Mouse (Mus musculus): Measurements from ENCODE around the gene Cbx1.
"Not testable (repeated sequence)": the region's sequence is repeated elsewhere in the genome, so short reads cannot be mapped to it uniquely, and the experiment has no call there.

The Cbx1 gene

DNA sequence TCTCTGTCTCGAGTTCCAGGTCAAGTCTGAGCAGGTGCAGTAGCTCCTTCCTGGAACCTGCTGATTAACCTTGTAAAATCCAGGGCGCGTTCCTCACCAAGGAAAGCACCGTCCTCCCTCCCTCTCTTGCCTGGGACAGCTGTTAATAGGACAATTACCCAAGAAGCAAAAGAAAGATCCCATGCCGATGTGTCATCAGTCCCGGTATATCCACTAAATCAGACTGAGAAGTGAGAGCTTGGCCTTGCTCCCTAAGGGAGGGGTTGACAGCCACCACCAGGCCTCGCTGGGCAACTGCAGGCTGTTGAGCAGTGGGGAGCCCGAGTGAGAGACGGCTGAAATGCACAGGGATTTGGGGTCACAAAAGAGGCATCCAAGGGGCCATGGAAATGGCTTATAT lies 48.4 kb downstream of the Cbx1 start:
- peak in 1 of 2 experiments; percentile 31 for DNase-seq (ENCODE audit: low spot score in 2 of 2)

DNA sequence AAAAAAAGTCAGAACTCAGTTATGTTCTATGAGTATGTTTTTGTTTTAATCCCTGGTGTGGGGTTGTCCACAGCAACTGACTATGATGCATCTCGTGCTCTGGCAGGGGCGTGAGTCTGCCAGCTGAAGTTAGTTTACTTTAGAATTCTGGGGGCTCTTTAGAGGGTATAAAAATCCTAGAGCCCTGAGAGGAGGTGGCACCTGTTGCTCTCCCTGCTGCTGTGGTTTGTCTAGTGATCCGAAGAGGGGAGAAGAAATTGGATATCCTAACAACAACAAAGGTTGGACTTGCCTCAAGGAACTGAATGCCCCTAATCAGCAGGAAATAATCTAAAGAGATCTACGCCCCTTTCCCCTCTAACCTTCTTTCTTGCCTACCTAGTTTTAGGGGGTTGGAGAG lies 49.4 kb downstream of the Cbx1 start:
- no peak for DNase-seq (ENCODE audit: low spot score in 2 of 2)

DNA sequence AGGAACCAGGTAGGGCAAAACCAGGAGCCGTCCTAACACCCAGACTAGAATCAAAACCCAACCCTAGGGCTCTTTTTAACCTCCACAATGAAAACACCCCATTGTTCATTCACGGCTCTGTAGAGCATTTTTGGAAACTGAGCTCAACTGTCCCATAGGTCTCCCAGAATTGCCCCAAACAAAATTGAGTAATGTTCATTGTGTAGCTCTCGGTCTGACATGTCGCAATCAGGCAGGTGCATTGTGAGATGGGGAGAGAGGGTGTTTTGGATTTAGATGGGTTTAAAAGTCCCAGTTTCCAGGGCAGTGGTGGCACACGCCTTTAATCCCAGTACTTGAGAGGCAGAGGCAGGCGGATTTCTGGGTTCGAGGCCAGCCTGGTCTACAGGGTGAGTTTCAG lies 50.5 kb downstream of the Cbx1 start:
- no peak for DNase-seq (ENCODE audit: low spot score in 2 of 2)

DNA sequence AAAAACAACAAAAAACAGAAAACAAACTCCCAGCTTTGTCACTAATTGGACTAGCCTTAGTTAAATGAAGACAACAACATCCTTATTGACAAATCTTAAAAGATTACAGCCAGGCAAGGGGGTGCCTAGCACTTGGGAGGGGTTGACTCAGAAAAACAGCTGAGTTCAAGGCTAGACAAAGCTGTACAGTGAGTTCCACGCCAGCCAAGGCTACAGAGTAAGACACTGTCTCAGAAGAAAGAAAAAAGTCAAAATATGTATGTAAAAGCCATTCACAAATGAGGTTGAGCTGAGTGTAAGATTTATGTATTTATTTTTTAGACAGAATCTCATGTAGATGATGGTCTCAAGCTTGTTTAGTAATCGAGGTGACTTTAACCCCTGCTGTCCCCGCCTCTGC lies 51.0 kb downstream of the Cbx1 start:
- no peak for DNase-seq (ENCODE audit: low spot score in 2 of 2)

DNA sequence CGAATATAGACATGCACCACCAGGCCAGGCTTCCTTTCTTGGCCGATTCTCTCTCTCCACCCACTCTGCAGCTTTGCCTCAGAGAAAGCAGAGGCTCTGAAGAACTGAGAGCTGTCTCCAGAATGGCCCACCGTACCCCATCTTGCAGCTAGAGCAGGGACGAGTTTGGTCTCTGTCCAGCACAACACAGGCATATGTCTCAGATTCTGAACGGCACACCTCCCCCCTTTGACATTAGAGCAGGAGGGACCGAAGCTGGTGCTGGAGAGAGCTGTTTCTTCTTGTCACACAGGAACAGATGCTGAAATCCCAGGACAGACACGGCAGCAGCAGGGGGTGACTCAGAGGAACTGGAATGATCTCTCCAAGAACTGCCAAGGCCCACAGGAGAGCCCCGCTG lies 51.4 kb downstream of the Cbx1 start:
- DNase-seq (ENCODE audit: low spot score in 2 of 2): no peak

DNA sequence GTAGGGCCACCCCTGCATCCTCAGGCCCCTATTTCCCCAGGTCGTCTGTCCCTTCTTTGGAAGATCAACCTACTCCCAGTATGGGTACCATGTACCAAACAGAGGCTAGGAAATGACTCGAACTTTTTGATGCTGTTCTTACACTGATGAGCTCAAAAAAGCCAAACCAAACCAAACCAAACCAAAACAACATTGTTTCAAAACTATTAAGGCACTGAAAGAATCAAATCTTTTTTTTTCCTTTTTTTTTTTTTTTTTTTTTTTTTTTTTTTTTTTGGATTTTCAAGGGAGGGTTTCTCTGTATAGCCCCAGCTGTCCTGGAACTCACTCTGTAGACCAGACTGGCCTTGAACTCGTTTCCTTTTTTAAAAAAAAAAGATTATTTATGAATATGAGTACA lies 54.7 kb downstream of the Cbx1 start:
- DNase-seq (ENCODE audit: low spot score in 2 of 2): no peak

DNA sequence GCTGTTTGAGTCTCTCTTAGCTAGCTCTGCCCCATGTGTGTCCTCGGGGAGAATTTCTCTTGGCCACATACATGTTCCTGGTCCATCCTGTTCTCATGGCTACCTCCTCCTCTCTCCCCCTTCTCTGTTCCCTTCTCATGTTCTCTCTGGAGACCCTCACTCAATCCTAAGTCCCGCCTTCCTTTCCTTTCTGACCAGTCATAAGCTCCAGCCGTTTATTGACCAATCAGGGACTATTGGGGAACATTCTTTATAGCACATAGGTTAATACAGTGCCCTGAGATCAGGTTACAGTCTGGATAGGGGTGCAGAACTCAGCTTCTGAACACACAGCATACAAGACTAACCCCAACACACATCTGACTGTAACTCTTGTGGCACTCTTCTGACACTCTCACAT lies 58.3 kb downstream of the Cbx1 start:
- no peak for DNase-seq (ENCODE audit: low spot score in 2 of 2)

DNA sequence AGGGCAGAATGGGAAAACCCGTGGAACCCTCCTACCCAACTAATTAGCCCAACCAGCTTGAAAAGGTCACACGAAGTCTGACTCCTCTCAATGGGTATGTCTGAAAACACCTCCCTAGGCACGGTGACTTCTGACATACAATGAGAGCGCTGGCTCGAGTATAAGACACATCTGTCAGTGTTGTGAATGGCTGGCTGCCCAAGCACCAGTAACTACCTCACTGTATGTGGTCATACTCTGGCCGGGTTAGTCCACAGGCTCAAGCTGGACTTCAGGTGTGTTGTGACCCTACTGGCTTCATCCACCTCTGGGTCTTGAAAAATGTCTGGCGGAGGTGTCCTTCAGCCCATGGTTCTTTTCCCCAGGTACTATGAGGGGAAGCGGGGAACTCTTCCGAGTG lies 59.8 kb downstream of the Cbx1 start:
- no peak for DNase-seq (ENCODE audit: low spot score in 2 of 2)

DNA sequence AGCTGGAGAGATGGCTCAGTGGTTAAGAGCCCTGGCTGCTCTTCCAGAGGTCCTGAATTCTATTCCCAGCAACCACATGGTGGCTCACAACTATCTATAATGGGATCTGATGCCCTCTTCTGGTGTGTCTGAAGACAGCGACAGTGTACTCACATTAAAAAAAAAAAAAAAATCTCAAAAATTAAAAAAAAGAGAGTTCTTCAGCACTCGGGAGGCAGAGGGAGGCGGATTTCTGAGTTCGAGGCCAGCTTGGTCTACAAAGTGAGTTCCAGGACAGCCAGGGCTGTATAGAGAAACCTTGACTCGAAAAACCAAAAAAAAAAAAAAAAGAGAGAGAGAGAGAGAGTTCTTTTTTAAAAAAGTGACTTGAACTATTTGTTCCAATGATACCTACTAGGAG lies 60.2 kb downstream of the Cbx1 start:
- DNase-seq (ENCODE audit: low spot score in 2 of 2): not testable (repeated sequence)

DNA sequence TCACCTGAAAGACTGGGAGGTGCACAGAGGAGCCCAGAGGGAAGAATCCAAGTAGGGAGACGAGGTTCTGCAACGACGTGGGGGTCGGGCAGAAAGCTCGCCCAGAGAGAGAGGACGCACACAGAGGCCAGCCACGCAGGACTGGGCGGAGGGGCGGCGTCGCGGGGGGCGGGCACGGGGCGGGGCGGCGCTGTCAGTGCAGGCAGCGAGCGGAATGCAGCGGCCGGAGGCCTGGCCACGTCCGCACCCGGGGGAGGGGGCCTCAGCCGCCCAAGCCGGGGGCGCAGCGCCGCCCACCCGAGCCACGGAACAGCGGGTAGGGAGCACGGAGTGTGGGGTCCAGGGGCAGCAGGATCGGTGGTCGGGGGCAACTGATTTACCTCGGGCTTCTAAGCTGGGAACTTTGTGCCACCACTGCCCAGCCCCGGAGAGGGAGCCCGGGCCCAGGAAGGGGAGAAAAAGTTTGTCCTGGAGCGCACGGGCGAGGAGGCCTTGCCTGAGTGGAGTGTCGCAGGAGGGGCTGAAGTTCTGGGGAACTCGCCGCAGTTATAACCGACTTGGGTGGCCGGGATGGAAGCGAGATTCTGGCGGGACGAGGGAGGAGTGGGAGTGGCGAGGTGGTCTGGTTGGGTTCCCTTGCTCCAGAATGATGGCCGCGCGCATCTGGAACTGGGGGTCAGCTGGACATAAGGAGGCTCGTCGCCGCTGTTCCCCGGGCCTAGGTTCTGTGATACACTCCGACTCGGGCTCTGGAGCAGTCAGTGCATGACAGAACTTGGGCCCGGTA lies 60.9 kb downstream of the Cbx1 start, which contains the start of gene Copz2:
Gene Copz2, plus strand, starts transcription at position 190 of the 787 bp plus-strand sequence.
- DNase-seq (ENCODE audit: low spot score in 2 of 2): peak; percentile 30 to 65

DNA sequence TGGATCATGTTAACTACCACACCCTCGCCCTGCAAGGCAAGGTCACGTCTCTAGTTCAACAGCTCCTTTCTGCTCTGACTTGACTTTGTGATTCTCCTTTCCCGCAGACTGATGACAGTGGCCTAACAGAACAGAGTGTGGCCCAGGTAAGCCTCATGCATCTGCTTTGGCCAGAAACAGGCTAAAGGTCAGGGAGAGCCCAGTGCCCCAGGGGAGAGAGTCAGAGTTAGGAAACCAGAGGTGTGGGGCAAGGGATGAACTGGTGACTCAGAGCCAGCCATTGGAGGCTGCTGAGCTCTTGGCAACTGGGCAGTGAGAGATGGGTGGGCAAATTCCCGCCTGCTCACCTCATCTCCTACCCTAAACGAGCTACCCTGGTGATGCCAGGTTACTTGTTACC lies 68.5 kb downstream of the Cbx1 start:
- no peak for DNase-seq (ENCODE audit: low spot score in 2 of 2)
